Mouse (Mus musculus) adrenal gland, postnatal 25 days (tissue): ENCODE measurements around the gene Hnrnpl. TPM values are rescaled to one million over a fixed set of nuclear protein-coding genes. Genes with fewer than 3 reads are reported as not detected.

Source experiments
- DNase-seq: peaks from one replicate; pipeline ENCODE4 v3.0.0; 2021; ENCODE audit warnings: mixed read lengths
- total RNA-seq: library from RNA; stranded (reverse); gene quantifications from 2 replicates; pipeline ENCODE4 v1.2.3, GENCODE M21; 2021

The Hnrnpl gene
- total RNA-seq, 1 experiment from 2014 or later, result 491 TPM

DNA sequence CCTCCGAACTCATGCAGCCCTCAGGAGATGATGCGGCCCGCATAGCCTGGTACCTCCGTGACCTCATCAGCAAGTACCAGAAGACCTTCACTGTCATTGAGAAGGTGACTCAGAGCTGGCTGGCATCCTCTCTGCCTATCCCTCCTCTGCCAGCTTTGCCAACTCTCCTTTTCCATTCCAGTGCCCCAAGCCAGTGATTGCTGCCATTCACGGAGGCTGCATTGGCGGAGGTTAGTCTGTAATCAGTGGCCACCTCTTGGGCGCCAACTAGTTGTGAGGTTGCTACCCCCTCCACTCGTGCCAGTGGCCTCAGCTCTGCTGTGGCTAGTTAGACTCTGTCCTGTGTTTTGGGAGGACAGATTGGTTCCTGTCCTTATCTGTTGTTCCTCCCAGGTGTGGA lies 21.5 kb downstream of the Hnrnpl start:
- peak; percentile 73 for DNase-seq

DNA sequence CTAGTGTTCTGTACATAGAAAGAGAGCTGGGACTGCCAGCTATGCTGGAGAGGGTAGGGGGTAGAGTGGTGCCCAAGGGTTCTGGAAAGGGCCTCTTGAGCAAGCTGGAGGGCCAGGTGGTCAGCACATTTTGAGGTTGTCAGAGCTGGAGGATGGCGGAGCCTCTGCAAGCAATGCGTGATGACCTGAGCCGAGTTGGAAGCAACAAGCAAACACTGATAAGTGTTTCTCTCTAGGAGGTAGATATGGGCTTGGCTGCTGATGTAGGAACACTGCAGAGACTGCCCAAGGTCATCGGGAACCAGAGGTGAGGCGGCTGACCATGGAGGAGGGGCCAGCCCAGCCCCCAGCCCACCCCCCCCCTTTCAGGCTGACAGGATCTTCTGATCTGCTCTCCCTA lies 22.6 kb downstream of the Hnrnpl start:
- no peak for DNase-seq

DNA sequence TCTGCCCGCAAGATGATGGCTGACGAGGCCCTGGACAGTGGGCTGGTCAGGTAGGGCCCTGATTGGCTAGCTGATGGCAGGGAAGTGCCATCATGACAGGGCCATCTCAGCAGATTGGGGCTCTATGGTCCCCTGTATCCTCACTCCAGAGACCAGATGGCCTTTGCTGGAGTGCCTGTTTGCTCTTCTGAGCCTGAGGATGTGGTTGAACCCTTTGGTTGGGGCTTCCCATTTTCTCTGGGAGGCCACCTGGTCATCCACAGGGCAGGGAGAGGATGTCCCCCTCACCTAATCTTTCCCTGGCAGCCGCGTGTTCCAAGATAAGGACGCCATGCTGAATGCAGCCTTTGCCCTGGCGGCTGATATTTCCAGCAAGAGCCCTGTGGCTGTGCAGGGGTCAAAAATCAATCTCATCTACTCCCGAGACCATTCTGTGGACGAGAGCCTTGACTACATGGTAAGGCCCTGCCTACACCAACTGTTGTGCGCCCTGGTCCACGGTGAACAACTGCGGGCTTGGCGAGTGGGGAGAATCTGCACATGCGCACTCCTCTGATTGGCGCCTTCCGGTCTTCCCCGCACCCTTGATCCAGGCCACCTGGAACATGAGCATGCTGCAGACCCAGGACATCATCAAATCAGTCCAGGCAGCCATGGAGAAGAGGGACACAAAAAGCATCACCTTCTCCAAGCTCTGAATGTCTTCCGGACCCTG lies 23.2 kb downstream of the Hnrnpl start:
- DNase-seq, result no peak

DNA sequence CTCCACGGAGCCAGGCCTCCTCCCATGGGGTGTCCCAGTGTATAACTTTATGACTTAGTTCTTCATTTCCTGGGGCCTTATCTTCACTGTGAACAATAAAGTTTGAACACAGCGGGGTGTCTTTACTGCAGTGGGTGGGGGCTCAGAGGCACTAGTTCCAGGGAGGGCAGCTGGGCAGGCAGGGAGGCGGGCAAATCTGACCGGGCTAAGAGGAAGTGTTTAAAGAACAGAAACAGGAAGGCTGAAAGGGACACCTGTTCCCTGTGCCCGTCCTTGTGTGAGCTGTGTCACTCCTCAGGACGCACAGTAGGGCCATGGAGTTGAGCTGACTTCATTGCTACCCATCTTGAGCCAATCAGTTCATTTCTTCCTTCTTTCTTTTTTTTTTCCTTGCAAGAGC lies 23.8 kb downstream of the Hnrnpl start:
- DNase-seq, result no peak

DNA sequence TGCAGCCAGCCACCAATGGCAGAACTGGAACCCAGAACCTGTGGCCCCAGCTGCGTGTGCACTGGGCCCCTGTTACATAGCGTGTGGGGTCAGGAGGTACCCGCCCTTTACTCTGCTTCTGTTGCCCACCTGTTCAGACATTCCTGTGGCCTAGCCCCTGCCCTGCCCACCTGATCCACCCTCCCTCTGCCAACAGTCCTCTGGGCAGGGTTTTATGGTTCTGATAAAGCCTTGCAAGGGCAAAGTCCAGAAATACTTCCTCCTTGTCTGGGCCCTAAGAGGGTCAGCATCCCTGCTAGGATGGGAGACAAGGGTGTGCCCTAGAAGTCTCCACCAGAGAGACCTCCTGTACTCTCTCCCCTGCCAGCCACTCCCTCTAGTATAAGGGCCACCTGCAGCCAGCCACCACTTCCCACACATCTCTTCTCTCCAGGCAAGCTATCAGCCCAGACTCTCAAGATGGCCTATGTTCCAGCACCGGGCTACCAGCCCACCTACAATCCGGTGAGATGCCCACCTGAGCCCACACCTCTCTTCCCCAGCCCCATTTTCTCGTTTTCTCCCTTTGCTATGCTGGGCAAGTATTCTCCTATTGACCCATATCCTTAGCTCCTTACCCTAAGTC lies 25.5 kb downstream of the Hnrnpl start, which contains the start of gene Lgals4:
TSS of gene Lgals4 (plus strand) at position 132 of the 625 bp plus-strand sequence.
- no peak for DNase-seq

DNA sequence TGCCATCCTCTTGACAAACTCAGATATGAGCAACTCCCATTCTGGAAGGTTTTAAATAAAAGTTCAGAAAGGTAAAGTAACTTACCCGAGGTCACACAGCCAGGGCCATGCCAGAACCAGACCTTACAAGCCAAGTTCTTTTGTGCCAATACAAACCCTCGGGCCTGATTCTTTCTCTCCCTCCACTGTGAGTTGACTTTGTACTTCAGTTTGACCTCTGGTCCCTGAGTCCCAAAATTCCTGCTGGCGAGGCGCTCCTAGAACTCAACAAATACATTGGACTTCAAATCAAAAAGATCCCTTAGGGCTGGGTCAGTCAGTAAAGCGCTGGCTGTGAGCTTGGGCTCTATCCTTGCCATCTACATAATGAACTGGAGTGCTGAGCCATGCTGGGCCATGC lies 28.6 kb downstream of the Hnrnpl start:
- DNase-seq, result no peak

DNA sequence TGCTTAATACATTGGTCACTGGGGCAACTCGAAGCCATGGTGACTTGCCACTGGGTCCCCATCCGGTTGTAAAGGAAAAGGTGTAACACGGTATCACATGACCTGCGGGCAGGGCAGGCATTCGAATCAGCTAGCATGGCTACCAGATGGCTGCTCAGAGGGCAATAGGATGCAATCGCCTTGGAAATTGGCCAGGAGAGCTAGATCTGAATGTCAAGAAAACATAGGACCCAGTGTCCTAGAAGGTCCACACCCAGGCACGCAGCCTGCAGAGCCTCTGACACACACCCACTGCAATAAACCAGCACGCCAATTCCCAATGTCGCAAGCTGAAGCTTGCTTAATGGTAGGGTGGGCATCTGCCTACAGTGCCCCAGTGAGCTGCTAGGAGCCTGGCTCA lies 30.0 kb downstream of the Hnrnpl start:
- no peak for DNase-seq

DNA sequence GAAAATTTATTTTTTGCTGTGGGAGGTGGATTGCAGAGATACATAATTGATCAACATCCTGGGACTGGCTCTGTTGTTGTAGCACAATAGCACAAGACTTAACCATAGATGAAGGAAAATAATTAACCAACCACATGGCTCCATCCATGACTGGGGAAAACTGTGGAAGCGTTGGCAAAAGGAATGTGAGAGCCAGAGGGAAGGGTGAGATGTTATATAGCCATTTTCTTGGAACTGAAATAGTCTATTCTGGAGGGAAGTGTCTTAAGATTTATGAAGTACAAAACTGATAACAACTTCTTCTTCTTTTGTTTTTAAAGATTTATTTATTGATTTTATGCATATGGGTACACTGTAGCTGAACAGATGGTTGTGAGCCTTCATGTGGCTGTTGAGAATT lies 38.9 kb downstream of the Hnrnpl start:
- no peak for DNase-seq

DNA sequence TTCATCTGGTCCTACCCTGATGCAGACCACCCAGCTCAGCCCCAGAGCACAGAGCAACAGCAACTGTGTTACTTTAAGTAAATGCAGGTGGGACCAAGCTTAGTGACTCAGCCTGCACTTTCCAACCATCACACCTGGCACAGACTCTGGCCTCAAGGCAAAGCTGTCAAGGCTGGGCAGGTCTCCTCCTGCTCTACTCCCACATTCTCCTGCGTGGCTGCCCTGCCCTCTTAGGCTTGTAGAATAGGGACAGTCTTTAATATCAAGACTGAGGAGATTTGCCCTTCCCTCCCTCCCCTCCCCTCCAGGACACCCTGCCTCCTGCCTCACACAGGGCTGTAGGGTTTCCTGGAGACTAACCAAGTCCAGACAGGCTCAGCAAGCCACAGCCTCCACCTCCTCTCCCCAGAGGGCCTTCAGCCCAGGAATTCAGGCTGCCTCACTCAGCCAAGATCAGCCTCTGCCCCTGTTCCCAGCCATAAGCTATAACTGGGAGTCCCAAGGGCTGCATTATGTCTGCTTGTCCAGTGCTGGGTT lies 41.4 kb downstream of the Hnrnpl start:
- no peak for DNase-seq

DNA sequence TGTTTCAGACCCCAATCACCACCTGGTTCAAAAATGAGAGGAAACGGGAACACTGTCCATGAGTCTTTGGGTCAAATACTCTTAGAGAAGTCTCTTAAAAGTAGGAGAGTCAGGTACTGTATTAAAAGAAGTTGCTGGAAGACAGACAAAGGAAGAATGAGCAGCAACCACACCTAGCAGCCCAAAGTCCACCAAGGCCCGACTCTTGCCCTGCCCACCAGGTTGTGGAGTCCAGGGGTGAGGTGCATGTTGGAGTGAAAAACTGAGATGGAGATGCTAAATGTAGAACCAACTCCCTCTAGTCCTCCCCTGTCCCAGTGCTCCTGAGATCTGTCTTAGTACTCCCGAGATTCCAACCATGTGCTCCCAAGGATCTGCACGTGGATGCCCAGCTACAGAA lies 42.3 kb downstream of the Hnrnpl start:
- no peak for DNase-seq

DNA sequence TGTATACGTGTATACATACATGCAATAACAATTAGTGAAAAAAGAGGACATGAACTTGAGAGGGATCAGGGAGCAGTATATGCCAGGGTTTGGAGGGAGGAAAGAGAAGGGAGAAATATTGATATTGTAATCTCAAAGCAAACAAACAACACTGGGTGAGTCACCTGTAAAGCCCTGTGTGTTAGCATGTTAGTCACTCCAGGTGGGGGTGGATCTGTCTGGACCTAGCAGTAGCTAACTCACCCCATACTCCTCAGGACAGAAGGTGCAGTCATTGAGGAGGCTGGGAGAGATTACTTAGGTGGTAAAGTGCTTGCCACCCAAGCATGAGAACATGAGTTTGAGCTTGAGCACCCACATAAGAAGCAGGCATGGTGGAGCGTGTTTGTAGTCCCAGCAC lies 51.6 kb downstream of the Hnrnpl start:
- no peak for DNase-seq

DNA sequence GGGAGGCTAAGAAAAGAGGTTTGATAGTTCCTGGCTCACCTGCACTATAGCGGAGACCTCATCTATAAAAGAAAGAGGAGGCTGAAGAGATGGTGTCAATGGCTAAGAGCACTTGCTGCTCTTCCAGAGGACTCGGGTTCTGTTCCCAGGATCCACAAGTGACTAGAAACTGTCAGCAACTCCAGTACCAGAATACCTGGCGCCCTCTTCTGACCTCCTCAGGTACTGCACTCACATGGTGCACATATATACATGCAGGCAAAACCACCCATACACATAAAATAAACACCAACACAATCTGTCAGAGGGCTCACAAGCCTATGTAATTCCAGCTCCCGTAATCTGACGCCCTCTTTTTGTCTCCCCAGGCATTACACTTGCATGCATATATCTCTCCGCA lies 52.6 kb downstream of the Hnrnpl start:
- no peak for DNase-seq

DNA sequence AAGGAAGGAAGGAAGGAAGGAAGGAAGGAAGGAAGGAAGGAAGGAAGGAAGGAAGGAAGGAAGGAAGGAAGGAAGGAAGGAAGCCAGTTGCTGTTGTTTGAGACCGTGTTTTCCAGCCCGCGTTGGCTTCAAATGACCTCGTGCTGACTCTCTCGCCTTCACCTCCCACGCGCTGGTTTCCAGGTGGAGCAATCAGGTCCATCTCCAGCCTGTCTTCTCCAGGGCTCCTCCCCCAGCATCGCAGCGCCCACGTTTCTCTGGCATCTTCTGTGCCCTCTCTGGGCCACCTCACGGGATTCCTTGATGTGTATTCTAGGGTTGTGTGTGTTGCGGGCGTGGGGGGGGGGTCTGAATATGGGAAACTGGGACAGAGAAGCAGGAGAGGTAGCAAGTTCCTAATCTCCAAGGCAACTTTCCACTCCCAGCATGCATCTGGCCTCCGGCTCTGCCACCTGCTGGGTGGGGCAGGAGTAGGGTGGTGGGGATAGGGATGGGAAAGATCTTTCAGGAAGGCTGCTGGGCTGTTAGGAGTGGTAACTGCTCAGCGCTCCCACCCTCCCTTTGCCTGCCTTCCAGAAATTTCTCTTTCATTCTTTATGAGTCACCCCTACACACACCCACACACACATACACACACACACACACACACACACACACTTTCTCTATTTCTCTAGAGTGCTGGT lies 54.6 kb downstream of the Hnrnpl start:
- no peak for DNase-seq

DNA sequence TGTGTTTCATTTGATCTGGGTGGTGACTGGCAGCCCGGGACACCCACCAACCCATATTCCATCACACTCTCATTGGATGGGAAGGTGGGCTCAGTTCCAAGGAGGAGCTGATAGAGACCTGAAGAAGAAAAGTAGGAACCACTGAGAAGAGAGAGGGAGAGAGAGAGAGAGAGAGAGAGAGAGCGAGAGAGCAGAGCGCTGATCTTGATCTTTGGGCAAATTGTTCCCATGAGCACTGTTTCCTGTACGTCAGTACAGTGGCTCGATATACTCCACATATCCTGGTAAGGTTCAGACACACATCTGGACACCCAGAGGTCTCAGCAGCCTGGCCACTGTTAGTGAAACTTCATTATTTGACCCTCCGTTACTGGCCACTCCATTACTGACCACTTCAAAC lies 55.2 kb downstream of the Hnrnpl start, which contains the start of gene Lgals7:
TSS of gene Lgals7 (plus strand) at position 314 of the 400 bp plus-strand sequence.
- no peak for DNase-seq

DNA sequence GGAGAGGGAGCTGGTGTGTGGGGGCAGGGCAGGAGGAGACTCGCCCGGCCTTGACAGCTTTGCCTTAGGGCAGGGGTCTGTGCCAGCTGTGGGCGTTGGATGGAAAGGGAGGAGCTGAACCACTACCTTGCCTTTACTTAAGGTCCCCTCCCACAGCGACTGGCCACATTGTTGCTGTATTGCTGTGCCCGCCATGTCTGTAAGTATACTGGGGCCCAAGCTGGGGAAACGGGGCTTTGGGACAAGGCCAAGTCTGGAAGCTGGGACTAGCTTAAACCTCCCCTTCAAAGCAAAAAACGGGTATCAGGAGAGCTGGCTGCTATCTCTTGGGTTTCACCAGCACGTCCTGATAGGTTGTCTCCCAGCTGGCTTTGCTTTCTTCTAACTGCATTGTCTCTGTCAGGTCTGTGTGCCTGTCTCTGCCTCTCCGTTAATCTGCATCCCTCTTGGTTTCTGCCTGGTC lies 56.0 kb downstream of the Hnrnpl start:
- no peak for DNase-seq

DNA sequence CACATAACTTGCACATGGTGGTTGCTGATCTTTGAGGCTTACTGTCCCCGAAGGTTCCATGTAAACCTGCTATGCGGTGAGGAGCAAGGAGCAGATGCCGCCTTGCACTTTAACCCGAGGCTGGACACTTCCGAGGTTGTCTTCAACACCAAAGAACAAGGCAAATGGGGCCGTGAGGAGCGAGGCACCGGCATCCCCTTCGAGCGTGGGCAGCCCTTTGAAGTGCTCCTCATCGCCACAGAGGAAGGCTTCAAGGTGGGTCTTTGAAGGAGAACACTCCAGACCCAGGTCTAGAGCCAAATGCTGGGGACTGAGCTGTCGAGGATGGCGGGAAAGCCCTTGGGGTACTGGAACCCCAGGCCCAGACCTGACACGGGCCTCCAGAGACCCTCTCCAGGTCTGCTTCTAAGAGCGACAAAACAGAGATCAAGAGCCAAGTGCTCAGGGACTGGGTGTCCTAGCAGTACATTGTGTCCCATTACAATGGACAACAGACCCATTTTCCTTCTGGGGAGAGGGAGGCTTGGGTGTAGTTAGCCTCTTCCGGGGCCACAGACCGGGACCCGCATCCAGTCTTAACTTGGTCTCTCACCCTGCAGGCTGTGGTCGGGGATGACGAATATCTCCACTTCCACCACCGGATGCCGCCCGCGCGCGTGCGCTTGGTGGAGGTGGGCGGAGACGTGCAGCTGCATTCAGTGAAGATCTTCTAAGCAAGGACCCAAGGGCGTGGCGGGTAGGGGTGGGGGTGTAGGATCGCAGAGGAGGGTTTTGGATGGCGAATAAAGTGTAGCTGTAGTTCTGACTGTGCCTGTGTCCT lies 57.4 kb downstream of the Hnrnpl start:
- peak; percentile 87 for DNase-seq

DNA sequence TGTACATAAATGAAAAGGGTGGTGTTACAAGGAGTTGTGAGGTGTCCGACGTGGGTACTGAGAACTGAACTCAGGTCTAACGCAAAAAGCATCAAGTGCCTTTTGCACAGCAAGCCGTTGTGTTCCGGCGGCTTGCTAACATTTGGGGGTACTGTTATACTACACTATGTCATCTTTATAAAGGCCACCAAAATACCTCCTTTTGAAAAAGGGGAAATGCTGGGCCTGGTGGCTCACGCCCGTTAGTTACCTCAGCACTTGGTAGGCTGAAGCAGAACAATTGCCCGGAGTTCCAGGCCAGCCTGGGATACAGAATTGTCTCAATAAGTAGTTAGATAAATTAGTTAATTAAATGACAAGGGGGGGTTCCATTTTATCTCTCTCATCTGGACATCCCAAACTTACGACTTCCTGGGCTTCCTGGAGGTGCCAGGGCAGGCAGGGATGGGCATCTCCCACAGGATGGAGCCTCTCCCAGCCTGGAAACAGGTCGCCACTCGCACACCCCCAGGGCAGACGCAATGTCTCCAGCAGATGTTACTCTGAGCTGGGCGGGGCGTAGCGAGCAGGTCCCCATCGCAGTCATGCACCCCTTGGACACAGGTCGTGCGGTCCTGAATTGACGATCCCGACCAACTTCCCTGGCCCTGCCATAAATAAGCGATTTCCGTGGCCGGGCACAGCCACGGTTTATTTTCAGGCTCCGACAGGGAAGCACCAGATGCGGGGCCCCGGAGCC lies 58.6 kb downstream of the Hnrnpl start:
- no peak for DNase-seq

DNA sequence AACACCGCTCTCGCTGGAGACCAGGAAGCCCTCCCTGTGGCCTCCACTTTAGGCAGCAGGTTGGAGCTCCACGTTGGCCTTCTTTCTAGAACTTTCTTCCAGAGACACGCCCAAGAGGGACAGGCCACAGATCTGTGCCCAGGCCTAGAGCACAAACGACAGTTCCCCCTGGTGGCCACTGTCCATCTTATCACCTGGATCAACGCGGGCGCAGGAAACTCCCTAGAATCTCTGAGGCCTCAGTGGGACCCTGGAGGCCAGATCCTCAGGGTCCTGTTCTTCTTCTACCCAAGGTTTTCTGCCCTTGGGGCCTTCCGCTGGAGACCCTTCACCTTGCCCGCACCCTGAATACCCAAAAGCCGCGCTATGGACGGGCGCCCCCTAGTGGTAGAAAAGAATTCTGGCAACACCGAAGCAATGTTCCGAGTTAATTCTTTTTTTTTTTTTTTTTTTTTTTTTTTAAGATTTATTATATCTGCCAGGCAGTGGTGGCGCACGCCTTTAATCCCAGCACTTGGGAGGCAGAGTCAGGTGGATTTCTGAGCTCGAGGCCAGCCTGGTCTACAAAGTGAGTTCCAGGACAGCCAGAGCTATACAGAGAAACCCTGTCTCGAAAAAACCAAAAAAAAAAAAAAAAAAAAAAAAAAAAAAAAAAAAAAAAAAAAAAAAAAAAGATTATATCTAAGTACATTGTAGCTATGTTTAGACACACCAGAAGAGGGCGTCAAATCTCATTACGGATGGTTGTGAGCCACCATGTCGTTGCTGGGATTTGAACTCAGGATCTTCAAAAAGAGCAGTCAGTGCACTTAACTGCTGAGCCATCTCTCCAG lies 59.4 kb downstream of the Hnrnpl start:
- peak; percentile 78 for DNase-seq

DNA sequence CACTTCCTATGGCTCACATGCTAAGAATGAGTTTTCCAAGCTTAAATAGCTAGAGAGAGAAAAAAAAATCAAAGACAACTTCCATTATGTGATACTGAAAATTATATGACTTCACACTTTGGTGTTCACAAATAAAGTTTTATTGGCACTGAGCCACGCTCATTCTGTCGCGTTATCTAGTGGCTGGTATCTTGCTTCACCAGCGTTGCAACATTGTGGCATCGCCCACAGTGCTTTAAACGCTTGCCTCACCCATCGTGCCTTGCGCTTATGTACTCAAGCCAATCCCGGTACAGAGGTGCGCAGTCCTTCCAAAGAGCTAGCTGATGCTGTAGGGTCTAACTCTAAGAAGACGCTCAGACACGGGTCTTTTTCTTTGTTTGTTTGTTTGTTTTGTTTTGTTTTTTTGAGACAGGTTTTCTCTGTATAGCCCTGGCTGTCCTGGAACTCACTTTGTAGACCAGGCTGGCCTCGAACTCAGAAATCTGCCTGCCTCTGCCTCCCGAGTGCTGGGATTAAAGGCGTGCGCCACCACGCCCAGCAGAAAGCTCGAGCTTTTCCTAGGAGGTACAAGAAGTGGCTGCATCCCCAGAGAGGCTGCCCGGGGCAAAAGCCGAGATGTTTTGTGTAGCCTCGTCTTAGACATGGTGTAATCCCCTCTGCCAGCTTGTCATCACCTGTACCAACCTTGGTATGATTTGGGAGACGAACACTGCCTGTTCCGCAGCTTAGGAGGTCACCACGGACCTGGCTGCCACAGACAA lies 62.7 kb downstream of the Hnrnpl start:
- DNase-seq, result no peak
